Mouse (Mus musculus) mouse trophoblast stem cell (cell line): ENCODE measurements around the gene Mreg.

Source experiments
- in situ Hi-C, 2 experiments: fragments of 300-500 bp; cut with MseI, MboI; formaldehyde crosslinking; loops; 2 replicates in 1 of 2; 3 replicates in 1 of 2; pipeline ENCODE4 v1.15.1; 2025

The Mreg gene

GRCm38 (mm10) chr1:72123434-72124297 is 88.4 kb downstream of the Mreg start:
- in situ Hi-C loops, result no loop called here

- in situ Hi-C loops, result no loop called here
Observed at GRCm38 (mm10) chr1:72121608-72122185, 90.4 kb downstream of the Mreg start.

- in situ Hi-C loops, result no loop called here
Observed at GRCm38 (mm10) chr1:72119981-72120380, 92.1 kb downstream of the Mreg start.

GRCm38 (mm10) chr1:72114206-72114605 is 97.9 kb downstream of the Mreg start:
- in situ Hi-C loops, result no loop called here
